Mouse (Mus musculus) ES-E14 (cell line): ENCODE results near the gene Gsg1.

ENCODE experiments used
- HCFC1 ChIP-seq: IDR thresholded peaks from 2 replicates; pipeline ENCODE4 v1.6.1; 2012; ENCODE audit warnings: low read length, inconsistent platforms, borderline replicate concordance; ENCODE audit not compliant: insufficient read depth
- MAFK ChIP-seq: IDR thresholded peaks from 2 replicates; pipeline ENCODE4 v1.6.1; 2014; ENCODE audit warnings: mild to moderate bottlenecking, low read depth, low read length, inconsistent platforms; ENCODE audit not compliant: insufficient read depth
- ZC3H11A ChIP-seq: IDR thresholded peaks from 2 replicates; pipeline ENCODE4 v1.6.1; 2012; ENCODE audit warnings: low read depth, mild to moderate bottlenecking, inconsistent platforms, low read length, borderline replicate concordance
- ZNF384 ChIP-seq: IDR thresholded peaks from 2 replicates; pipeline ENCODE4 v1.6.1; 2012; ENCODE audit warnings: low read depth, low read length, inconsistent platforms

GRCm38 (mm10) chr6:135297570-135297969, 43.4 kb upstream of the Gsg1 start:
- no peak for TF ChIP-seq MAFK
- TF ChIP-seq ZC3H11A, result no peak
- TF ChIP-seq HCFC1, result no peak
- TF ChIP-seq ZNF384, result no peak
